Mouse (Mus musculus) megakaryocyte, embryonic 14.5 days (primary cell): Measurements from ENCODE around the gene Cuedc2.

Experiments
- FLI1 ChIP-seq: IDR thresholded peaks from 2 replicates; pipeline ENCODE4 v1.6.1; 2012; ENCODE audit warnings: low read length, inconsistent platforms, mixed read lengths
- GATA1 ChIP-seq: IDR thresholded peaks from 3 replicates; pipeline ENCODE4 v1.6.1; 2012; ENCODE audit warnings: mixed read lengths, low read length, inconsistent platforms, borderline replicate concordance

DNA sequence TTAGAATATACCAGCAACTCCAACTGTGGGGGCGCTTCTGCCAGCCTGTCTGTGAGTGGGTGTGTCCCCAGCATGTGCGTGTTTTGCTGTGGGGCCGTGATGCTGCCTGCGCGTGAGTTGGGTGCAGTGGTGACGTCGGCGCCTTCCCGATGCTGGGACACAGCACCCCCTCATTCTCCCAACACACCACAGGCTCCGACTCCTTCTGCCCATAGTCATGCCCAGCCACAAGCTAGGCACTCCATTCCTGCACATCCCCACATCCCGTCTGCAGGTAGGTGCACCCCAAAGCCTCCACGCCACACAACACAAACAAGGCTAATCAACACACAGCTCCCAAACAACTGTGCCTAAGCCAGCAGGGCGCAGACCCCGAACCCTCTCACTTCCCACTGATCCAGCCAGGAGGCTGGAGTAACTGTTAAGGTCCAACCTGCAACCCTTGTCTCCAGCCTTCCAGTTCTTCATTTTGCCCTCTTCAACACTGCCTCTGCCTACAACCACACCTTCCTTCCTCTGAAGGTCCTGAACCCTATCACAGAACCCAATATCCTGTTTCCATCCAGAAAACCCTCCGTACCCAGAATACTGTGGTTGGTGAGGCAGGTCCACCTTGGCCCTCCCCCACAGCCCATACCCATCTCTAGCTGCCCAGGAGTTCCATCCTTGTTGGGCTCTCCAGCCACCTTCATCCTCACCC, 21.5 kb downstream of the Cuedc2 start:
- TF ChIP-seq GATA1, result no peak
- TF ChIP-seq FLI1, result no peak
